Mouse (Mus musculus) liver, adult 2 months (tissue): ENCODE data around the gene Chn2. TPM values are rescaled to one million over a fixed set of nuclear protein-coding genes. Genes with fewer than 3 reads are reported as not detected.
A peak's percentile ranks its signal among the peaks of the same experiment; 100 is the strongest.

ENCODE experiments used
- DNase-seq: peaks from one replicate; pipeline ENCODE4 v3.0.0-alpha.2; 2011; ENCODE audit warnings: low read depth, low spot score; ENCODE audit errors: extremely low read depth
- H3K27ac ChIP-seq: fragments of 200-500 bp; replicated peaks from 2 replicates; pipeline ENCODE4 v1.5.1; 2012; ENCODE audit warnings: low read depth, mild to moderate bottlenecking, control low read depth, inconsistent platforms, low read length; ENCODE audit not compliant: insufficient read depth
- H3K27me3 ChIP-seq: fragments of 200-500 bp; 2 replicates; pipeline ENCODE4 v1.6.1; 2012; ENCODE audit warnings: mild to moderate bottlenecking, moderate library complexity, low read length, inconsistent platforms; ENCODE audit not compliant: control insufficient read depth, insufficient read depth
- H3K36me3 ChIP-seq: fragments of 200-500 bp; 2 replicates; pipeline ENCODE4 v1.6.1; 2012; ENCODE audit warnings: low read length, inconsistent platforms; ENCODE audit not compliant: control insufficient read depth, insufficient read depth
- H3K4me1 ChIP-seq: fragments of 200-500 bp; 2 replicates; pipeline ENCODE4 v1.6.1; 2011; ENCODE audit warnings: low read length; ENCODE audit not compliant: control insufficient read depth, insufficient read depth
- H3K4me3 ChIP-seq: fragments of 200-500 bp; 2 replicates; pipeline ENCODE4 v1.5.1; 2011; ENCODE audit warnings: low read depth, mild to moderate bottlenecking, control low read depth, low read length, moderate library complexity; ENCODE audit not compliant: insufficient read depth
- H3K79me2 ChIP-seq: fragments of 200-500 bp; 2 replicates; pipeline ENCODE4 v1.6.1; 2012; ENCODE audit warnings: inconsistent platforms, mild to moderate bottlenecking, low read length, moderate library complexity; ENCODE audit not compliant: control insufficient read depth, insufficient read depth
- H3K9ac ChIP-seq: fragments of 200-500 bp; 2 replicates; pipeline ENCODE4 v1.6.1; 2012; ENCODE audit warnings: low read depth, mild to moderate bottlenecking, control low read depth, inconsistent platforms, low read length
- CTCF ChIP-seq: fragments of 200-500 bp; IDR thresholded peaks from 2 replicates; pipeline ENCODE4 v1.5.1; 2011; ENCODE audit warnings: low read depth, low read length, control low read depth
- POLR2A ChIP-seq: fragments of 200-500 bp; IDR thresholded peaks from 2 replicates; pipeline ENCODE4 v1.6.1; 2011; ENCODE audit warnings: low read length, control low read depth; ENCODE audit not compliant: insufficient read depth; ENCODE audit errors: extremely low read depth
- WGBS: fragments of 180-500 bp; shearing (Covaris S2); methylation state at CpG from one replicate; pipeline ENCODE4 v1.1.7; 2018; 5-methylcytosine and 5-hydroxymethylcytosine counted together
- polyA plus RNA-seq: library from polyadenylated mRNA; depleted of rRNA; stranded (reverse); fragments of >200 nt; gene quantifications from 2 replicates; pipeline ENCODE4 v1.2.3, GENCODE M21; 2012
- total RNA-seq: library from RNA; depleted of rRNA; stranded (reverse); fragments of >200 nt; gene quantifications from 2 replicates; pipeline ENCODE4 v1.2.3, GENCODE M21; 2014

Gene Chn2
- total and polyA plus RNA-seq, 2 experiments: 37.3 to 46.2 TPM

- H3K4me1 ChIP-seq: peaks cover 7% of the 10 kb centered on the region
- TF ChIP-seq CTCF (no peak), POLR2A (no peak)
- no peak overlapping the region for H3K27ac ChIP-seq
- WGBS: 82% methylated on average over 2 of the region's 2 CpGs
- H3K36me3 ChIP-seq: no peaks in the 10 kb centered on the region
- no peak for DNase-seq
- H3K4me3 ChIP-seq: no peak overlapping the region
- H3K9ac ChIP-seq: no peak overlapping the region
- no peaks in the 10 kb centered on the region for H3K27me3 ChIP-seq
- peaks cover 15% of the 10 kb centered on the region; the same call in 1 of the 2 replicates for H3K79me2 ChIP-seq
Observed at GRCm38 (mm10) chr6:54143652-54143960, 104.3 kb downstream of the Chn2 start.

GRCm38 (mm10) chr6:54148844-54149526 lies 109.6 kb downstream of the Chn2 start:
- Histone ChIP-seq H3K79me2 (peaks cover 8% of the 10 kb centered on the region; the same call in 1 of the 2 replicates), H3K9ac (no peak overlapping the region), H3K36me3 (no peaks in the 10 kb centered on the region), H3K27ac (no peak overlapping the region), H3K4me3 (no peak overlapping the region), H3K27me3 (no peaks in the 10 kb centered on the region), H3K4me1 (peaks cover 12% of the 10 kb centered on the region; the same call in 1 of the 2 replicates)
- 84% methylated on average over 6 of the region's 6 CpGs for WGBS
- no peak for DNase-seq
- TF ChIP-seq CTCF (no peak), POLR2A (no peak)

DNA sequence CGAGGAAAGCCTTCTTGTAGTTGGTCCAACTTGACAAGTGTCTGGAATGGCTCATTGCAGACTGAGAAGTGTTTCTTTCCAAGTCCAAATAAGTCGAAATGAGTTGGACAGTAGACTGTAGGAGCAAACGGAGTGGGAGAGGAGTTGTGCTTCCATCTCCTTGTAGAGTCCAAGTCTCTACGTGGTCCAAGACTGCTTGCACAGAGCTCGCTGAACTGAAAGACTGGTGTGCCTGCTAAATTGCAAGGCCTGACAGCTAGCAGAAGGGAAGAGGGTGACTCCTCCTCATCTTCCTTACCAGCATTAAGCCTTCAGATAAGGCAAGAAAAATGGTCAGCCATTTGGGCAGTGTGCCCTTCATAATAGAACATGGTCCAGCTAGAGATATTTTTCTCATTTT lies 111.5 kb downstream of the Chn2 start:
- 86% methylated on average over 5 of the region's 5 CpGs for WGBS
- no peak for TF ChIP-seq POLR2A
- no peak for TF ChIP-seq CTCF
- Histone ChIP-seq H3K27me3 (no peaks in the 10 kb centered on the region), H3K4me3 (no peak overlapping the region), H3K4me1 (peaks cover 12% of the 10 kb centered on the region; the same call in 1 of the 2 replicates), H3K27ac (no peak overlapping the region), H3K79me2 (peaks cover 16% of the 10 kb centered on the region; the same call in 1 of the 2 replicates), H3K9ac (no peak overlapping the region), H3K36me3 (no peaks in the 10 kb centered on the region)
- DNase-seq: no peak

- H3K4me1 ChIP-seq: peaks cover 12% of the 10 kb centered on the region; the same call in 1 of the 2 replicates
- WGBS: 63% methylated on average over 7 of the region's 7 CpGs
- H3K36me3 ChIP-seq: no peaks in the 10 kb centered on the region
- H3K79me2 ChIP-seq: peaks cover 17% of the 10 kb centered on the region; the same call in 1 of the 2 replicates
- H3K27me3 ChIP-seq: no peaks in the 10 kb centered on the region
- H3K4me3 ChIP-seq: no peak overlapping the region
- H3K27ac ChIP-seq: no peak overlapping the region
- no peak overlapping the region for H3K9ac ChIP-seq
- TF ChIP-seq POLR2A: no peak
- TF ChIP-seq CTCF: no peak
- DNase-seq: peak; percentile 67
Observed at GRCm38 (mm10) chr6:54151443-54152241, 112.3 kb downstream of the Chn2 start.

DNA sequence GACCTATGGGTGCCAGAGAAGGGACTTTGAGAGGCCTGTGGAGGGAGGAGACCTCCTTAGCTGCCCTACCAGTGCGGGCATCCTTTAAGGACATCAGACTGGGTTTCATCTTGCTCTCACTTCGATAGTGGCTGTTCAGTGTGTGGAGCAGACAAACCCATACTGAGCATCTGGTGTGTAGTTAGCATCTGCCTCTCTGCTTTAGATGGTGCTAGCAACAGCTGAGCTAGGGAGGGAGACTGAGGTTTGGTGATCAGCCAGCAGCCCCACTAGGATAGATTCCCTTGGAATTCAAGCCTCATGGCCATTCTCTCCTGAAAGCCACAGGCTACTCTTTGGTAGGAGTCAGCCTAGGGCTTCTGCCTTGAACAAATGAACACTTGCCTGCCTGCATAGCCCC lies 117.7 kb downstream of the Chn2 start:
- DNase-seq: no peak
- no peak overlapping the region for H3K27ac ChIP-seq
- no peaks in the 10 kb centered on the region for H3K36me3 ChIP-seq
- H3K4me1 ChIP-seq: peaks cover under 1% of the 10 kb centered on the region; the same call in 1 of the 2 replicates
- H3K27me3 ChIP-seq: no peaks in the 10 kb centered on the region
- no peak overlapping the region for H3K9ac ChIP-seq
- peaks cover 20% of the 10 kb centered on the region; the same call in 1 of the 2 replicates for H3K79me2 ChIP-seq
- no peak for TF ChIP-seq CTCF
- no peak for TF ChIP-seq POLR2A
- H3K4me3 ChIP-seq: no peak overlapping the region
- WGBS: 95% methylated on average over 2 of the region's 2 CpGs
